Mouse (Mus musculus): ENCODE data around the gene Ush2a. TPM values are rescaled to one million over a fixed set of nuclear protein-coding genes. Genes with fewer than 3 reads are reported as not detected.

Ush2a gene
- polyA plus RNA-seq, 1 experiment from 2014 or later, result 0.01 TPM

DNA sequence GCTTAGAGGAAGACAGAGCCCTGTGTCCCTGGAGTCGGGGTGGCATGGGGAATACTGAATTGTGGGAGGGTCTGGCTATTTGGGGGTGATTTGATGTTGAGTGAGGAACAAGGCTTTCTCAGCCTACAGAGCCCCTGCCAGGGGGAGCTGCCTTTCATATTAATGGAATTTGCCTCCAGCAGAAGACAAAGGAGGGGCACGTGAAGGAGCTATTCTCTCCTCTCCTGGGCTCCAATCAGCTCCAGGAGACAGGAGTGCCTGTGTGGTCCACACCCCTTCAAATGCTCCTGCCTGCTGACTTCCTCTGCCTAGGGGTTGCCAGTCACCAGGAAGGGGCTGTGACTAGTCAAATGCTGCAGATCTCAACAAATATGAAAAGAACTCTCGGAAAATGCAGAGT, 398.5 kb downstream of the Ush2a start:
- 25% methylated on average over 3 of the region's 3 CpGs for WGBS
- Histone ChIP-seq H3K4me3 (ENCODE audit: low read depth, low read length) (peak overlapping the region; percentile 14; the same call in 1 of the 2 replicates), H3K9me3 (ENCODE audit: control insufficient read depth) (no peaks in the 10 kb centered on the region), H3K4me1 (replicated peaks; ENCODE audit: control insufficient read depth, insufficient read depth, low read length) (0 out of 2 replicates have a peak, but pooled peaks cover 3% of the 10 kb centered on the region), H3K27me3 (replicated peaks; ENCODE audit: control insufficient read depth, insufficient read depth, low read length) (no peaks in the 10 kb centered on the region), H3K36me3 (ENCODE audit: control insufficient read depth, insufficient read depth) (no peaks in the 10 kb centered on the region), H3K27ac (ENCODE audit: low read depth, low read length) (no peak overlapping the region), H3K9ac (ENCODE audit: low read depth, low read length) (no peak overlapping the region), H3K4me2 (replicated peaks; ENCODE audit: low read depth) (peak overlapping the region; percentile 51; the same call in 1 of the 2 replicates)
- no peak for TF ChIP-seq CTCF (IDR thresholded peaks at IDR 0.05; ENCODE audit: low read depth)
- ATAC-seq, result no peak

DNA sequence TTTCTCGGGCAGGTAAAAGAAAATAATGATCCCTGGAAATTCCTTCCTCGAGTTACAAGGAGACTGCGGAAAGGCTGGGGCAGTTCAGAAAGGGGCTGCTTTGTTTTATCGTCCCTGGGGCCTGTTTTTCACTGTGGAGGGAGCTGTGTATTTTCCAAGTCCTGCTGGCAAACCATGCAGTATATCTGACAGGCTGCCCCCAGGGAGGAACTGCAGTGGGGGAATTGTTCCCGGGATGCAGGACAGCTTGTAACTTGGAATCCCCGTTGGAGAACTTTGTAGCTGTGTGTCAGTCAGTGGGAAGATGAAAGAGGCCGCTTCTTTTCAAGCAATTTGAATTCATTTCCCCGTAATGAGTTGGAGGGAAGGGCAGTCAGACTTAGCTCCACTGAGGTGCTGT, 399.1 kb downstream of the Ush2a start:
- no peaks in the 10 kb centered on the region for H3K27me3 ChIP-seq (replicated peaks; ENCODE audit: control insufficient read depth, insufficient read depth, low read length)
- WGBS, result 6% methylated on average over 8 of the region's 8 CpGs
- H3K36me3 ChIP-seq (ENCODE audit: control insufficient read depth, insufficient read depth), result no peaks in the 10 kb centered on the region
- H3K9me3 ChIP-seq (ENCODE audit: control insufficient read depth), result no peaks in the 10 kb centered on the region
- H3K4me1 ChIP-seq (replicated peaks; ENCODE audit: control insufficient read depth, insufficient read depth, low read length), result 0 out of 2 replicates have a peak, but pooled peaks cover 3% of the 10 kb centered on the region
- no peak overlapping the region for H3K9ac ChIP-seq (ENCODE audit: low read depth, low read length)
- peak overlapping the region; percentile 14; the same call in 1 of the 2 replicates for H3K4me3 ChIP-seq (ENCODE audit: low read depth, low read length)
- H3K27ac ChIP-seq (ENCODE audit: low read depth, low read length), result no peak overlapping the region
- no peak for TF ChIP-seq CTCF (IDR thresholded peaks at IDR 0.05; ENCODE audit: low read depth)
- H3K4me2 ChIP-seq (replicated peaks; ENCODE audit: low read depth), result peak overlapping the region; percentile 51
- no peak for ATAC-seq

GRCm38 (mm10) chr1:188667460-188667859, 405.6 kb downstream of the Ush2a start:
- ATAC-seq, result no peak
- H3K27me3 ChIP-seq (replicated peaks; ENCODE audit: control insufficient read depth, insufficient read depth, low read length), result no peaks in the 10 kb centered on the region
- no peak overlapping the region for H3K4me3 ChIP-seq (ENCODE audit: low read depth, low read length)
- 69% methylated on average over 8 of the region's 8 CpGs for WGBS
- no peak for TF ChIP-seq CTCF (IDR thresholded peaks at IDR 0.05; ENCODE audit: low read depth)
- no peaks in the 10 kb centered on the region for H3K9me3 ChIP-seq (ENCODE audit: control insufficient read depth)
- H3K4me2 ChIP-seq (replicated peaks; ENCODE audit: low read depth), result no peak overlapping the region
- H3K9ac ChIP-seq (ENCODE audit: low read depth, low read length), result no peak overlapping the region
- H3K27ac ChIP-seq (ENCODE audit: low read depth, low read length), result no peak overlapping the region
- no peaks in the 10 kb centered on the region for H3K36me3 ChIP-seq (ENCODE audit: control insufficient read depth, insufficient read depth)
- H3K4me1 ChIP-seq (replicated peaks; ENCODE audit: control insufficient read depth, insufficient read depth, low read length), result no peaks in the 10 kb centered on the region

- Histone ChIP-seq H3K9me3 (ENCODE audit: control insufficient read depth) (no peaks in the 10 kb centered on the region), H3K36me3 (ENCODE audit: control insufficient read depth, insufficient read depth) (no peaks in the 10 kb centered on the region), H3K27ac (ENCODE audit: low read depth, low read length) (no peak overlapping the region), H3K27me3 (replicated peaks; ENCODE audit: control insufficient read depth, insufficient read depth, low read length) (no peaks in the 10 kb centered on the region), H3K4me3 (ENCODE audit: low read depth, low read length) (no peak overlapping the region), H3K4me2 (replicated peaks; ENCODE audit: low read depth) (no peak overlapping the region), H3K9ac (ENCODE audit: low read depth, low read length) (no peak overlapping the region), H3K4me1 (replicated peaks; ENCODE audit: control insufficient read depth, insufficient read depth, low read length) (no peaks in the 10 kb centered on the region)
- WGBS, result 75% methylated on average over 12 of the region's 12 CpGs
- no peak for TF ChIP-seq CTCF (IDR thresholded peaks at IDR 0.05; ENCODE audit: low read depth)
- ATAC-seq, result no peak
These were observed 406.7 kb downstream of the Ush2a start for GRCm38 (mm10) chr1:188668513-188668912.

GRCm38 (mm10) chr1:188672871-188673270, 411.0 kb downstream of the Ush2a start:
- Histone ChIP-seq H3K27ac (ENCODE audit: low read depth, low read length) (no peak overlapping the region), H3K4me3 (ENCODE audit: low read depth, low read length) (no peak overlapping the region), H3K9me3 (ENCODE audit: control insufficient read depth) (no peaks in the 10 kb centered on the region), H3K27me3 (replicated peaks; ENCODE audit: control insufficient read depth, insufficient read depth, low read length) (no peaks in the 10 kb centered on the region), H3K4me2 (replicated peaks; ENCODE audit: low read depth) (no peak overlapping the region), H3K36me3 (ENCODE audit: control insufficient read depth, insufficient read depth) (no peaks in the 10 kb centered on the region), H3K4me1 (replicated peaks; ENCODE audit: control insufficient read depth, insufficient read depth, low read length) (no peaks in the 10 kb centered on the region), H3K9ac (ENCODE audit: low read depth, low read length) (no peak overlapping the region)
- no peak for TF ChIP-seq CTCF (IDR thresholded peaks at IDR 0.05; ENCODE audit: low read depth)
- no peak for ATAC-seq
- WGBS, result 93% methylated on average over 12 of the region's 12 CpGs

- Histone ChIP-seq H3K27me3 (replicated peaks; ENCODE audit: control insufficient read depth, insufficient read depth, low read length) (no peaks in the 10 kb centered on the region), H3K36me3 (ENCODE audit: control insufficient read depth, insufficient read depth) (no peaks in the 10 kb centered on the region), H3K9me3 (ENCODE audit: control insufficient read depth) (no peaks in the 10 kb centered on the region), H3K4me3 (ENCODE audit: low read depth, low read length) (no peak overlapping the region), H3K9ac (ENCODE audit: low read depth, low read length) (no peak overlapping the region), H3K4me2 (replicated peaks; ENCODE audit: low read depth) (no peak overlapping the region), H3K27ac (ENCODE audit: low read depth, low read length) (no peak overlapping the region), H3K4me1 (replicated peaks; ENCODE audit: control insufficient read depth, insufficient read depth, low read length) (no peaks in the 10 kb centered on the region)
- no peak for ATAC-seq
- WGBS, result 56% methylated on average over 8 of the region's 8 CpGs
- no peak for TF ChIP-seq CTCF (IDR thresholded peaks at IDR 0.05; ENCODE audit: low read depth)
These were observed 413.1 kb downstream of the Ush2a start for GRCm38 (mm10) chr1:188674640-188675510.

Measured in intestine, postnatal 0 days (tissue).